Mouse (Mus musculus): Measurements from ENCODE around the gene Irgq. TPM values are rescaled to one million over a fixed set of nuclear protein-coding genes. Genes with fewer than 3 reads are reported as not detected.

Gene Irgq
- polyA plus RNA-seq, 1 experiment = 8.2 TPM

- no peak for TF ChIP-seq CTCF (IDR thresholded peaks at IDR 0.05; ENCODE audit: low read depth, low read length)
- TF ChIP-seq POLR2A (IDR thresholded peaks at IDR 0.05; ENCODE audit: insufficient read depth, low read length) = no peak
- no peak for TF ChIP-seq EP300 (IDR thresholded peaks at IDR 0.05; ENCODE audit: insufficient read depth, low read depth, low read length)
- Histone ChIP-seq H3K4me3 (ENCODE audit: low read depth, low read length) (peak within 1 kb of the TSS; percentile 92), H3K27me3 (ENCODE audit: control insufficient read depth, insufficient read depth, low read length, poor library complexity, severe bottlenecking) (no peaks in the 10 kb centered on the region)
Measured at GRCm38 (mm10) chr7:24546068-24546614, 15.7 kb downstream of the Irgq start, which contains the start of the genes Pinlyp and Xrcc1. Gene Pinlyp (minus strand): TSS chr7:24546118. Gene Xrcc1 (plus strand): TSS chr7:24546289.

GRCm38 (mm10) chr7:24546634-24547389 lies 16.3 kb downstream of the Irgq start:
- H3K9ac ChIP-seq (ENCODE audit: low read depth, poor library complexity, severe bottlenecking) = peak overlapping the region; percentile 78
- peak overlapping the region; percentile 85 for H3K27ac ChIP-seq (ENCODE audit: insufficient read depth, low read length)
- TF ChIP-seq POLR2A (IDR thresholded peaks at IDR 0.05; ENCODE audit: insufficient read depth, low read length) (peak; percentile 40), CTCF (IDR thresholded peaks at IDR 0.05; ENCODE audit: low read depth, low read length) (no peak)
- H3K4me1 ChIP-seq (ENCODE audit: control insufficient read depth, insufficient read depth, low read length) = no peaks in the 10 kb centered on the region
- no peaks in the 10 kb centered on the region for H3K9me3 ChIP-seq (replicated peaks; ENCODE audit: control insufficient read depth, insufficient read depth, low read length, poor library complexity, severe bottlenecking)
- peaks cover 5% of the 10 kb centered on the region for H3K36me3 ChIP-seq (ENCODE audit: control insufficient read depth, insufficient read depth, low read length, poor library complexity, severe bottlenecking)
- H3K4me3 ChIP-seq (ENCODE audit: low read depth, low read length) = peak overlapping the region; percentile 92
- H3K27me3 ChIP-seq (ENCODE audit: control insufficient read depth, insufficient read depth, low read length, poor library complexity, severe bottlenecking) = no peaks in the 10 kb centered on the region

More at GRCm38 (mm10) chr7:24546068-24546614, 15.7 kb downstream of the Irgq start, which contains the start of the genes Pinlyp and Xrcc1:
- H3K4me1 ChIP-seq (ENCODE audit: control insufficient read depth, insufficient read depth, low read length) = no peaks in the 10 kb centered on the region
- H3K9me3 ChIP-seq (replicated peaks; ENCODE audit: control insufficient read depth, insufficient read depth, low read length, poor library complexity, severe bottlenecking) = no peaks in the 10 kb centered on the region
- peak within 1 kb of the TSS; percentile 78 for H3K9ac ChIP-seq (ENCODE audit: low read depth, poor library complexity, severe bottlenecking)
- H3K27ac ChIP-seq (ENCODE audit: insufficient read depth, low read length) = peak within 1 kb of the TSS; percentile 85
- peaks cover 5% of the 10 kb centered on the region; the same call in 1 of the 2 replicates for H3K36me3 ChIP-seq (ENCODE audit: control insufficient read depth, insufficient read depth, low read length, poor library complexity, severe bottlenecking)

- no peaks in the 10 kb centered on the region for H3K9me3 ChIP-seq (replicated peaks; ENCODE audit: control insufficient read depth, insufficient read depth, low read length, poor library complexity, severe bottlenecking)
- H3K27ac ChIP-seq (ENCODE audit: insufficient read depth, low read length) = no peak overlapping the region
Measured at GRCm38 (mm10) chr7:24547534-24548036, 17.1 kb downstream of the Irgq start.

DNA sequence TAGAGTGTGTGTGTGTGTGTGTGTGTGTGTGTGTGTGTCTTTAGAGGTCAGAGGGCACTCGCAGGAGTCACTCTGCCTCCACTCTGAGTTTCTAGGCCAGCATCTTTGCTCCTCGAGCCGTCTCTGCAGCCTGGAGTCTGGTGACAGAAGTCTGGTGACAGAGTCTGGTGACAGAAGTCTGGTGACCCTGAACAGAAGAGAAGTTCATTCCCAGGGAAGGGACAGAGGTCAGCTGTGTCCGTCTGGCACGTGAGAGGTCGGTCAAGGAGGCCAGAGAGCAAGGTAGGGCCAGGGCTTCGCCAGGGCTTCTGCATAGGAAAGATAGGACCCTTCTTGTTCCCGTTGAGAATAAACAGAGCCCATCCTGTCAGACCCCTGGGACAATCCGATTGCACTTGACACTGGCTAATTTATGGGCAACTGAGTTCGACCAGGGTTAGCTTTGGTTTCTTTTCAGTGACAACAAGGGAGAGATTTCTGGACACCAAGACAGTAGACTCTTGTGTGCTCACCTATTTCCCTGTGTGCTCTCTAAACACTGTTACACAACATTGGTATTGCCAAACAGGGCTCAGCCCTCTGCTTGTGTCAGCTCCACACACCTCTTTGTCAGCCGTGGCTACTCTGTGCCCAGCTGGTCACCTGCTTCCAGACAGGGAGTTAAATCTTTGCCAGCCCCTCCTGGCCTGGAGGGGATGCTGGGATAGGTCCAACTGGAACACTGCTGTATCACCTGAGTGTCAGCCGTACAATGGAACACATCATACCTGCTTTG lies 21.7 kb downstream of the Irgq start:
- Histone ChIP-seq H3K27me3 (ENCODE audit: control insufficient read depth, insufficient read depth, low read length, poor library complexity, severe bottlenecking) (no peaks in the 10 kb centered on the region), H3K9me3 (replicated peaks; ENCODE audit: control insufficient read depth, insufficient read depth, low read length, poor library complexity, severe bottlenecking) (no peaks in the 10 kb centered on the region), H3K36me3 (ENCODE audit: control insufficient read depth, insufficient read depth, low read length, poor library complexity, severe bottlenecking) (peaks cover 16% of the 10 kb centered on the region), H3K4me3 (ENCODE audit: low read depth, low read length) (no peak overlapping the region), H3K9ac (ENCODE audit: low read depth, poor library complexity, severe bottlenecking) (no peak overlapping the region), H3K27ac (ENCODE audit: insufficient read depth, low read length) (no peak overlapping the region), H3K4me1 (ENCODE audit: control insufficient read depth, insufficient read depth, low read length) (no peaks in the 10 kb centered on the region)
- TF ChIP-seq POLR2A (IDR thresholded peaks at IDR 0.05; ENCODE audit: insufficient read depth, low read length) = no peak
- no peak for TF ChIP-seq CTCF (IDR thresholded peaks at IDR 0.05; ENCODE audit: low read depth, low read length)
- no peak for TF ChIP-seq EP300 (IDR thresholded peaks at IDR 0.05; ENCODE audit: insufficient read depth, low read depth, low read length)

More at GRCm38 (mm10) chr7:24547534-24548036, 17.1 kb downstream of the Irgq start:
- peak overlapping the region; percentile 78 for H3K9ac ChIP-seq (ENCODE audit: low read depth, poor library complexity, severe bottlenecking)
- no peaks in the 10 kb centered on the region for H3K27me3 ChIP-seq (ENCODE audit: control insufficient read depth, insufficient read depth, low read length, poor library complexity, severe bottlenecking)
- H3K36me3 ChIP-seq (ENCODE audit: control insufficient read depth, insufficient read depth, low read length, poor library complexity, severe bottlenecking) = peaks cover 13% of the 10 kb centered on the region
- no peak for TF ChIP-seq EP300 (IDR thresholded peaks at IDR 0.05; ENCODE audit: insufficient read depth, low read depth, low read length)
- TF ChIP-seq CTCF (IDR thresholded peaks at IDR 0.05; ENCODE audit: low read depth, low read length) = no peak
- TF ChIP-seq POLR2A (IDR thresholded peaks at IDR 0.05; ENCODE audit: insufficient read depth, low read length) = no peak
- H3K4me3 ChIP-seq (ENCODE audit: low read depth, low read length) = peak overlapping the region; percentile 92
- H3K4me1 ChIP-seq (ENCODE audit: control insufficient read depth, insufficient read depth, low read length) = no peaks in the 10 kb centered on the region

GRCm38 (mm10) chr7:24555786-24556185 lies 25.3 kb downstream of the Irgq start:
- no peaks in the 10 kb centered on the region for H3K27me3 ChIP-seq (ENCODE audit: control insufficient read depth, insufficient read depth, low read length, poor library complexity, severe bottlenecking)
- H3K27ac ChIP-seq (ENCODE audit: insufficient read depth, low read length) = no peak overlapping the region
- H3K9me3 ChIP-seq (replicated peaks; ENCODE audit: control insufficient read depth, insufficient read depth, low read length, poor library complexity, severe bottlenecking) = no peaks in the 10 kb centered on the region
- TF ChIP-seq CTCF (IDR thresholded peaks at IDR 0.05; ENCODE audit: low read depth, low read length) = no peak
- no peak for TF ChIP-seq EP300 (IDR thresholded peaks at IDR 0.05; ENCODE audit: insufficient read depth, low read depth, low read length)
- no peak for TF ChIP-seq POLR2A (IDR thresholded peaks at IDR 0.05; ENCODE audit: insufficient read depth, low read length)
- H3K36me3 ChIP-seq (ENCODE audit: control insufficient read depth, insufficient read depth, low read length, poor library complexity, severe bottlenecking) = peaks cover 14% of the 10 kb centered on the region
- no peak overlapping the region for H3K4me3 ChIP-seq (ENCODE audit: low read depth, low read length)
- H3K9ac ChIP-seq (ENCODE audit: low read depth, poor library complexity, severe bottlenecking) = no peak overlapping the region
- no peaks in the 10 kb centered on the region for H3K4me1 ChIP-seq (ENCODE audit: control insufficient read depth, insufficient read depth, low read length)
